23 mouse cellular contexts compared by ENCODE assay signal in genomic region chr2:38229882-38230281, GRCm38 (mm10).
"Had no signal": no experiment of that assay in that cellular context is flagged by ENCODE, and none has a peak within 500 bp of the region (broad histone marks: within the 10 kb centered on the region; RNA-seq: fewer than 3 reads in every experiment).

No protein-coding gene starts in this region.

- H3K36me3 ChIP-seq: heart, embryonic 13.5 days; heart, embryonic 15.5 days; hindbrain, embryonic 13.5 days; hindbrain, embryonic 15.5 days; limb, embryonic 13.5 days; limb, embryonic 15.5 days; liver, embryonic 15.5 days had no signal

- H3K9me3 ChIP-seq: heart, embryonic 13.5 days; heart, embryonic 15.5 days; hindbrain, embryonic 13.5 days; hindbrain, embryonic 15.5 days; limb, embryonic 13.5 days; limb, embryonic 15.5 days; liver, embryonic 15.5 days had no signal

- H3K4me1 ChIP-seq: heart, embryonic 15.5 days; hindbrain, embryonic 13.5 days; hindbrain, embryonic 15.5 days; limb, embryonic 15.5 days had no signal

- DNase-seq: gastrocnemius, postnatal 14 days; gastrocnemius, postnatal 36 days; heart, adult 11 months; heart, adult 2 months; heart, postnatal 14 days; heart, postnatal 36 days; kidney, adult 11 months; kidney, adult 2 months; kidney, postnatal 14 days; kidney, postnatal 36 days; layer of hippocampus, adult 9-11 months; layer of hippocampus, postnatal 36 days; left cerebral cortex, postnatal 4 days had no signal

- H3K4me3 ChIP-seq: heart, adult 2 months; heart, embryonic 13.5 days; heart, embryonic 15.5 days; hindbrain, embryonic 13.5 days; hindbrain, embryonic 15.5 days; limb, embryonic 13.5 days; limb, embryonic 15.5 days; liver, embryonic 15.5 days had no signal

- H3K9ac ChIP-seq: heart, embryonic 13.5 days; heart, embryonic 15.5 days; hindbrain, embryonic 13.5 days; hindbrain, embryonic 15.5 days; limb, embryonic 13.5 days; limb, embryonic 15.5 days; liver, embryonic 15.5 days had no signal

- H3K27ac ChIP-seq: heart, adult 2 months; heart, embryonic 13.5 days; heart, embryonic 15.5 days; hindbrain, embryonic 13.5 days; hindbrain, embryonic 15.5 days; hindbrain, postnatal 0 days; limb, embryonic 13.5 days; limb, embryonic 15.5 days; liver, embryonic 15.5 days had no signal

- H3K27me3 ChIP-seq: heart, embryonic 13.5 days; heart, embryonic 15.5 days; limb, embryonic 13.5 days; limb, embryonic 15.5 days; liver, embryonic 15.5 days had no signal

- ATAC-seq: hindbrain, postnatal 0 days; intestine, embryonic 16.5 days had no signal

- H3K4me2 ChIP-seq: heart, embryonic 11.5 days; heart, embryonic 13.5 days; heart, embryonic 15.5 days; hindbrain, embryonic 13.5 days; hindbrain, embryonic 15.5 days; limb, embryonic 13.5 days; limb, embryonic 15.5 days; liver, embryonic 15.5 days had no signal
